Mouse (Mus musculus) cerebellum, adult 2 months (tissue): ENCODE results near the gene Lbp.

Experiments used
- CTCF ChIP-seq: fragments of 200-500 bp; IDR thresholded peaks from 2 replicates; pipeline ENCODE4 v1.5.1; 2011; ENCODE audit warnings: low read depth, mild to moderate bottlenecking, control low read depth, low read length, moderate library complexity, borderline replicate concordance; ENCODE audit not compliant: insufficient read depth
- POLR2A ChIP-seq: fragments of 200-500 bp; IDR thresholded peaks from 2 replicates; pipeline ENCODE4 v1.6.1; 2011; ENCODE audit warnings: low read length, control low read depth, borderline replicate concordance; ENCODE audit not compliant: insufficient read depth

GRCm38 (mm10) chr2:158370173-158370550, 63.9 kb downstream of the Lbp start:
- TF ChIP-seq POLR2A, result no peak
- no peak for TF ChIP-seq CTCF
